Mouse (Mus musculus) heart, postnatal 0 days (tissue): ENCODE data around the gene Gpbp1l1. TPM values are rescaled to one million over a fixed set of nuclear protein-coding genes. Genes with fewer than 3 reads are reported as not detected.

Source experiments
- ATAC-seq: fragments of 200-750 bp; cut with Nextera tagmentation; 2 replicates; pipeline ENCODE4 v1.8.0; 2017; ENCODE audit warnings: low read depth, moderate number of reproducible peaks, moderate library complexity; ENCODE audit not compliant: insufficient read depth
- DNase-seq: peaks from one replicate; pipeline ENCODE4 v3.0.0-alpha.2; 2016; ENCODE audit warnings: low spot score
- H3K27ac ChIP-seq: fragments of 300-500 bp; sonication (generic); 2 replicates; pipeline ENCODE4 v1.5.1; 2014; ENCODE audit warnings: low read depth, mild to moderate bottlenecking
- H3K27me3 ChIP-seq: fragments of 300-500 bp; sonication (generic); 2 replicates; pipeline ENCODE4 v1.6.1; 2014; ENCODE audit warnings: low read length, mixed read lengths; ENCODE audit not compliant: control insufficient read depth, insufficient read depth
- H3K36me3 ChIP-seq: fragments of 300-500 bp; sonication (generic); replicated peaks from 2 replicates; pipeline ENCODE4 v1.6.1; 2014; ENCODE audit warnings: low read length, mixed read lengths; ENCODE audit not compliant: control insufficient read depth, insufficient read depth
- H3K4me1 ChIP-seq: fragments of 300-500 bp; sonication (generic); 2 replicates; pipeline ENCODE4 v1.6.1; 2014; ENCODE audit warnings: antibody characterized with exemption; ENCODE audit not compliant: control insufficient read depth, insufficient read depth
- H3K4me2 ChIP-seq: fragments of 300-500 bp; sonication (generic); 2 replicates; pipeline ENCODE4 v1.6.1; 2014; ENCODE audit warnings: low read depth, mild to moderate bottlenecking, low read length, moderate library complexity
- H3K4me3 ChIP-seq: fragments of 300-500 bp; sonication (generic); 2 replicates; pipeline ENCODE4 v1.5.1; 2014; ENCODE audit warnings: low read depth, low read length
- H3K9ac ChIP-seq: fragments of 300-500 bp; sonication (generic); replicated peaks from 2 replicates; pipeline ENCODE4 v1.6.1; 2014; ENCODE audit warnings: low read depth, low read length, mixed read lengths
- H3K9me3 ChIP-seq: fragments of 300-500 bp; sonication (generic); replicated peaks from 2 replicates; pipeline ENCODE4 v1.6.1; 2016; ENCODE audit warnings: low read length; ENCODE audit not compliant: control insufficient read depth
- CTCF ChIP-seq: IDR thresholded peaks from 2 replicates; pipeline ENCODE4 v1.5.1; 2016; ENCODE audit warnings: antibody characterized with exemption, control low read depth, low read depth
- EP300 ChIP-seq: IDR thresholded peaks from 2 replicates; pipeline ENCODE4 v1.6.1; 2016; ENCODE audit warnings: antibody characterized with exemption, low read depth
- WGBS: fragments of 180-500 bp; shearing (Covaris S2); extraction: QIAGEN DNeasy Blood & Tissue Kit; methylation state at CpG from one replicate; pipeline ENCODE4 v1.1.7; 2014; 5-methylcytosine and 5-hydroxymethylcytosine counted together
- polyA plus RNA-seq: library from polyadenylated mRNA; unstranded; fragments of >200 nt; fragmentation: Nextera tagmentation; extraction: Ambion mirVana; gene quantifications from 2 replicates; pipeline ENCODE4 v1.2.1, GENCODE M21; 2015
- total RNA-seq: library from RNA; depleted of rRNA; stranded (reverse); fragments of >200 nt; gene quantifications from 2 replicates; pipeline ENCODE4 v1.2.3, GENCODE M21; 2014; ENCODE audit warnings: low replicate concordance

Gene Gpbp1l1
- total and polyA plus RNA-seq, 2 experiments from 2014 or later, result 30.1 to 95.7 TPM

- DNase-seq (no peak), ATAC-seq (no peak)
- Histone ChIP-seq H3K27ac (peak within 1 kb of the TSS; percentile 83), H3K36me3 (peaks cover 44% of the 10 kb centered on the region), H3K4me1 (peaks cover 13% of the 10 kb centered on the region), H3K4me3 (peak within 1 kb of the TSS; percentile 68), H3K27me3 (no peaks in the 10 kb centered on the region), H3K4me2 (peak within 1 kb of the TSS; percentile 95), H3K9ac (peak within 1 kb of the TSS; percentile 79), H3K9me3 (no peaks in the 10 kb centered on the region)
- TF ChIP-seq EP300 (no peak), CTCF (no peak)
- 27% methylated on average over 5 of the region's 5 CpGs for WGBS
Measured at GRCm38 (mm10) chr4:116596379-116596778, 38.9 kb downstream of the Gpbp1l1 start, which contains the start of gene Ccdc17. Gene Ccdc17, plus strand, starts transcription at chr4:116596654.

DNA sequence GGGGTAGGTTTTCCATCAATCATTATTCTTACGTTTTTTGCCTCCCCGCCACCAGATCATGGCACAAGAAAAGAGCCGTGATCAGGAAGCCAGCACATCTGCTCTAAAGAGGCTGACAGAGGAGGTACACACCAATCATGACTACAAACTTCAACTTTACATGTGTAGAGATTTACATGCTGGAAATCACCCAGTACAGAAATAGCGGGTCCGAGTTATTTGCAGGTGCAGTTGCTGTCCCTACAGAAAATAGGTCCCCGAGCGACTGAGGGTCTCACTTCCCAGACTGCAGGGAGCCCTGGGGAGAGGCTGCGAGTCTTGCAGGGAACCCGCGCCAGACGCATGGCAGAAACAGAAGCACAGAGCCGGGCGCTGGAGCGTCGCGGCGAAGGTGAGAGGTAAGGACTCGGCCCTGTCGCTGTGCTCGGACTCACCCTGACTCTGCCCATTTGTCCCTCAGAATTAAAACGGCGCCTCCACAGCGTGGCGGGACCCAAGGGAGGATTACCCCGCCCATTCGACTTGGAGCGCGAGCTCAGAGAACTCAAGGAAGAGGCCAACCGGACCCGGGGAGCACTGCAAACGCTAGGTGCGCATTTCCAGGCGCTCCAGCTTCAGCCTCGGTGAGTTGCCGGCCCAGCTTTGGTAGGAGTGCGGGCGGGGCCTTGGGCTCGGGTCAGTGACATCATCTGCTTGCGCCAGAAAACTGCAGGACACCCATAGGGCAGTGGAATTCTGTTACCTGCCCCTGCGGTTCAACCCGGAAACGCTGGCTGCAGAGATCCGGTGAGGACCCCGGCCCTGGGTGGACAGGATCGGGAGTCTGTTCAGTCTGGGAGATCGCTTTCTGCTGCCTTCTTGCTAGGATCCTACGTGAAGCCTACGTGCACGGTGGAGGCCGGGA is 39.8 kb downstream of the Gpbp1l1 start:
- Histone ChIP-seq H3K36me3 (peaks cover 44% of the 10 kb centered on the region), H3K27me3 (no peaks in the 10 kb centered on the region), H3K9me3 (no peaks in the 10 kb centered on the region), H3K27ac (peak overlapping the region; percentile 83), H3K4me3 (peak overlapping the region; percentile 68), H3K4me2 (peak overlapping the region; percentile 95), H3K9ac (peak overlapping the region; percentile 79), H3K4me1 (peaks cover 13% of the 10 kb centered on the region)
- ATAC-seq (peak; percentile 97), DNase-seq (peak; percentile 93)
- TF ChIP-seq EP300 (no peak), CTCF (0 out of 2 replicates have a peak, but pooled peaks have one; percentile 2)
- 1% methylated on average over 50 of the region's 50 CpGs for WGBS

- Histone ChIP-seq H3K4me1 (no peaks in the 10 kb centered on the region), H3K27ac (no peak overlapping the region), H3K9ac (no peak overlapping the region), H3K9me3 (no peaks in the 10 kb centered on the region), H3K27me3 (no peaks in the 10 kb centered on the region), H3K36me3 (peaks cover 56% of the 10 kb centered on the region), H3K4me2 (no peak overlapping the region), H3K4me3 (no peak overlapping the region)
- TF ChIP-seq EP300 (no peak), CTCF (no peak)
- ATAC-seq, result no peak
- DNase-seq, result no peak
- WGBS, result 90% methylated on average over 2 of the region's 2 CpGs
Measured at GRCm38 (mm10) chr4:116612621-116613020, 55.2 kb downstream of the Gpbp1l1 start.

DNA sequence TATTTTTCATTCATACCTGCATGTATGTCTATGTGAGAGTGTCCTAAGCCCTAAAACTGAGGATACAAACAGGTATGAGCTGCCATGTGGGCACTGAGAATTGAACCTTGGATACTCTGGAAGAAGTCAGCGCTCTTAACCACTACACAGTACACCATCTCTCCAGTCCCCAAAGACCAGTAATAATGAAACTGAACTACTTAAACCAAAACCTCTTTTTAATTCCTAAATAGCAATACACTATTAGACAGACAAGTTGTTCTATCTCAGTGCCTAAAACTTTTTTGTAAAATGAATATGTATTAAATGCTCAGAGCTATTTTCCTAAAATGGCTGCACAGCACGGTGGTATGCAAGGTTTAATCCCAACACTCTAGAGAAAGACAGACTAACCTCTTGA is 57.8 kb downstream of the Gpbp1l1 start:
- Histone ChIP-seq H3K27ac (no peak overlapping the region), H3K4me3 (no peak overlapping the region), H3K9me3 (no peaks in the 10 kb centered on the region), H3K4me2 (no peak overlapping the region), H3K27me3 (no peaks in the 10 kb centered on the region), H3K4me1 (no peaks in the 10 kb centered on the region), H3K9ac (no peak overlapping the region), H3K36me3 (peaks cover 49% of the 10 kb centered on the region)
- no peak for TF ChIP-seq CTCF
- no peak for TF ChIP-seq EP300
- no peak for DNase-seq
- WGBS, result 99% methylated on average over 2 of the region's 2 CpGs
- no peak for ATAC-seq

DNA sequence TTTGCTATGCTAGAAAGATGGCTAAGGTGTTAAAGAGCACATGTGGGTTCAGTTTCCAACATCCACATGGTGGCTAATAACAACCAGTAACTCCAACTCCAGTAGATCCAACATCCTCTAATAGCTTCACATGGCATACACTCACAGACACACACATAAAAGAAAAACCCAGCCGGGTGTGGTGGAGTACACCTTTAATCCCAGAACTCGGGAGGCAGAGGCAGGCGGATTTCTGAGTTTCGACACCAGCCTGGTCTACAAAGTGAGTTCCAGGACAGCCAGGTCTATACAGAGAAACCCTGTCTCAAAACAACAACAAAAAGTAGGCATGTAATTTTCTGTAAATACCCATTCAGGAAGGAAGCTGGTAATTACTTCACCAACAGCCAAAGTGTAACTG is 67.4 kb downstream of the Gpbp1l1 start:
- ATAC-seq, result no peak
- Histone ChIP-seq H3K4me3 (no peak overlapping the region), H3K9ac (no peak overlapping the region), H3K9me3 (no peaks in the 10 kb centered on the region), H3K4me2 (no peak overlapping the region), H3K36me3 (peaks cover 16% of the 10 kb centered on the region), H3K4me1 (peaks cover 5% of the 10 kb centered on the region; the same call in 1 of the 2 replicates), H3K27ac (no peak overlapping the region), H3K27me3 (no peaks in the 10 kb centered on the region)
- no peak for TF ChIP-seq EP300
- TF ChIP-seq CTCF, result no peak
- DNase-seq, result no peak
- 91% methylated on average over 4 of the region's 4 CpGs for WGBS
